8 mouse cellular contexts compared by ENCODE assay signal in the genomic region with DNA sequence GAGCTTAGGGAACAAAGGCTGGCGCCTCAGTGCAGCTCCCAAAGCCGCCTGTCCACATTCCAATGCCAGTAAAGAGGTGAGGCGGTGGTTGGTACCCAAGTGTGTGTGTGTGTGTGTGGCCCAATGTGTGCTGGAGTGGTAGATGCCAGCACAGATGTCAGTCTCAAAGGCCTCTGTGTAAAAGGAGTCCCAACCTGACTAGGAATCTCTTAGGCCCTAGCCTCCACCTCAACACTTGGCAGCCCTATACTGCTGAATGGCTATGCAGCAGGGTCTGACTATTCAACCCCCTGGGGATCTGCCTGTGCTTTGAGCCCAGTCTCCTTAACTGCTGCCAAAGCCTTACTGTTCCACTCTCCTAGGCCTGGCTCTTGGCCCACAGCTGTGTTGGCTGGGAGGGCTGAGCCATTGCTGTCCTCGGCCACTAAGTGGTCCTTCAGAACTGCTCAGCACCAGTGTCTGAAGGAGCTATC. TPM values are rescaled to one million over a fixed set of nuclear protein-coding genes. Genes with fewer than 3 reads are reported as not detected.
DNase-seq lines count a peak whose midpoint lies in the region; ATAC-seq lines count a peak whose summit lies in the region.

No protein-coding gene starts in this region.

- intact Hi-C loops in gastrocnemius, postnatal 14 days (cut with DNase I; ENCODE audit: low total_unique reads): no loop called here

- DNase-seq in cerebellum, adult 8-10 months: peak; percentile 36
- DNase-seq in gastrocnemius, postnatal 14 days: peak; percentile 87
- DNase-seq in lung, adult 18-20 months: peak; percentile 71 to 77
- DNase-seq in testis, postnatal 14 days (ENCODE audit: low spot score): peak; percentile 56
- DNase-seq in thymus, postnatal 10 days (ENCODE audit: low spot score in 2 of 2): no peak

- peak; percentile 31; the same call in 1 of the 2 replicates for ATAC-seq in kidney, embryonic 16.5 days (ENCODE audit: low FRiP score, low TSS enrichment)
- no peak for ATAC-seq in kidney, embryonic 14.5 days (ENCODE audit: low FRiP score, low TSS enrichment)
- ATAC-seq in activated CD4-positive, CD25-positive, alpha-beta regulatory T cell, adult 4 months: no peak

- no peak overlapping the region for H3K9ac ChIP-seq in kidney, embryonic 16.5 days (replicated peaks; ENCODE audit: low read length)
- H3K9ac ChIP-seq in kidney, embryonic 14.5 days (ENCODE audit: low read depth, low read length): no peak overlapping the region

- no peak overlapping the region for H3K4me3 ChIP-seq in kidney, embryonic 16.5 days (ENCODE audit: low read length)
- no peak overlapping the region for H3K4me3 ChIP-seq in kidney, embryonic 14.5 days (ENCODE audit: low read length)

- H3K27ac ChIP-seq in kidney, embryonic 16.5 days (ENCODE audit: low read length): no peak overlapping the region
- H3K27ac ChIP-seq in kidney, embryonic 14.5 days (ENCODE audit: low read depth, low read length): no peak overlapping the region

- H3K36me3 ChIP-seq in kidney, embryonic 16.5 days (ENCODE audit: insufficient read depth, low read length): peaks cover 43% of the 10 kb centered on the region
- peaks cover 62% of the 10 kb centered on the region for H3K36me3 ChIP-seq in kidney, embryonic 14.5 days (ENCODE audit: control insufficient read depth, insufficient read depth, low read length)

- WGBS in kidney, embryonic 16.5 days: 79% methylated on average over 4 of the region's 4 CpGs
- 91% methylated on average over 4 of the region's 4 CpGs for WGBS in kidney, embryonic 14.5 days

- no peaks in the 10 kb centered on the region for H3K9me3 ChIP-seq in kidney, embryonic 16.5 days (ENCODE audit: low read length)
- H3K9me3 ChIP-seq in kidney, embryonic 14.5 days (ENCODE audit: control insufficient read depth, low read length): no peaks in the 10 kb centered on the region

- no peaks in the 10 kb centered on the region for H3K27me3 ChIP-seq in kidney, embryonic 16.5 days (ENCODE audit: insufficient read depth, low read length)
- H3K27me3 ChIP-seq in kidney, embryonic 14.5 days (ENCODE audit: control insufficient read depth, insufficient read depth, low read length): no peaks in the 10 kb centered on the region

- no peak overlapping the region for H3K4me2 ChIP-seq in kidney, embryonic 16.5 days (replicated peaks; ENCODE audit: low read depth, low read length)
- H3K4me2 ChIP-seq in kidney, embryonic 14.5 days (replicated peaks; ENCODE audit: low read depth, low read length): no peak overlapping the region

- no peaks in the 10 kb centered on the region for H3K4me1 ChIP-seq in kidney, embryonic 16.5 days (ENCODE audit: insufficient read depth, low read length)
- no peaks in the 10 kb centered on the region for H3K4me1 ChIP-seq in kidney, embryonic 14.5 days (ENCODE audit: control insufficient read depth, insufficient read depth, low read length)

RNA-seq across cellular contexts. Expression of a gene that starts 5.1 kb away (rescaled TPM):
- polyA plus RNA-seq in kidney, embryonic 16.5 days (2015; fragmentation: Nextera tagmentation; extraction: Ambion mirVana): 28.3 and 32.6 TPM in 2 replicates
- 17.3 and 22.1 TPM in 2 replicates for polyA plus RNA-seq in kidney, embryonic 14.5 days (2014; fragmentation: Nextera tagmentation; extraction: Ambion mirVana)
- 1 to 10 TPM; 4.4 to 4.6 TPM for total RNA-seq in gastrocnemius, postnatal 14 days (2021)
- polyA plus RNA-seq in activated CD4-positive, CD25-positive, alpha-beta regulatory T cell, adult 4 months (2017; shearing (Covaris generic)): 100 to 1,000 TPM; 369 to 440 TPM

RNA-seq across cellular contexts. Expression of a gene that starts 19.8 kb away (rescaled TPM):
- polyA plus RNA-seq in kidney, embryonic 16.5 days (2015; fragmentation: Nextera tagmentation; extraction: Ambion mirVana): 72.5 and 73.5 TPM in 2 replicates
- polyA plus RNA-seq in kidney, embryonic 14.5 days (2014; fragmentation: Nextera tagmentation; extraction: Ambion mirVana): 51.5 and 53.9 TPM in 2 replicates
- total RNA-seq in gastrocnemius, postnatal 14 days (2021): 10 to 100 TPM; 21.0 to 21.8 TPM
- 10 to 100 TPM; 52.2 to 60.8 TPM for polyA plus RNA-seq in activated CD4-positive, CD25-positive, alpha-beta regulatory T cell, adult 4 months (2017; shearing (Covaris generic))

RNA-seq across cellular contexts. Expression of a gene that starts 20.2 kb away (rescaled TPM):
- 48.8 and 50.5 TPM in 2 replicates for polyA plus RNA-seq in kidney, embryonic 16.5 days (2015; fragmentation: Nextera tagmentation; extraction: Ambion mirVana)
- 25.7 and 39.0 TPM in 2 replicates for polyA plus RNA-seq in kidney, embryonic 14.5 days (2014; fragmentation: Nextera tagmentation; extraction: Ambion mirVana)
- 10 to 100 TPM; 12.5 to 14.3 TPM for total RNA-seq in gastrocnemius, postnatal 14 days (2021)
- 10 to 100 TPM; 22.2 to 22.8 TPM for polyA plus RNA-seq in activated CD4-positive, CD25-positive, alpha-beta regulatory T cell, adult 4 months (2017; shearing (Covaris generic))

Comparison
In these comparisons a context has a peak if more than half of its experiments do, and no peak if none do; other contexts are left out.
1. DNase-seq: peak in cerebellum, adult 8-10 months (single experiment), gastrocnemius, postnatal 14 days (single experiment), lung, adult 18-20 months (2 of 2) and testis, postnatal 14 days (single experiment); none in thymus, postnatal 10 days (0 of 2).
2. RNA of a gene that starts 5.1 kb away (polyA plus RNA-seq): 369 to 440 TPM in activated CD4-positive, CD25-positive, alpha-beta regulatory T cell, adult 4 months; 28.3 to 32.6 TPM in kidney, embryonic 16.5 days and 17.3 to 22.1 TPM in kidney, embryonic 14.5 days; every median in the first group is over 10 times any median in the second.